Mouse (Mus musculus) MEL (cell line): ENCODE measurements around the gene Maco1. TPM values are rescaled to one million over a fixed set of nuclear protein-coding genes. Genes with fewer than 3 reads are reported as not detected.

Experiments
- DNase-seq: peaks from one replicate; pipeline ENCODE4 v3.0.0; 2011; ENCODE audit warnings: low read depth, low spot score
- H3K27ac ChIP-seq: 2 replicates; pipeline ENCODE4 v1.5.1; 2012; ENCODE audit warnings: low read depth, mild to moderate bottlenecking, control low read depth, low read length, moderate library complexity; ENCODE audit not compliant: control insufficient read depth
- H3K27me3 ChIP-seq, 2 experiments: fragments of 150-350 bp in 1 of 2; sonication (generic) in 1 of 2; 2 replicates each; pipeline ENCODE4 v1.6.1; 2012; ENCODE audit warnings: low read length in 2 of 2, mild to moderate bottlenecking in 2 of 2, improper control_type of control experiment in 1 of 2, moderate library complexity in 1 of 2; ENCODE audit not compliant: insufficient read depth in 2 of 2, control insufficient read depth in 1 of 2
- H3K36me3 ChIP-seq, 2 experiments: 2 replicates each; pipeline ENCODE4 v1.6.1; 2012 to 2014; ENCODE audit warnings: low read length in 2 of 2, improper control_type of control experiment in 1 of 2, inconsistent platforms in 1 of 2, mild to moderate bottlenecking in 1 of 2; ENCODE audit not compliant: insufficient read depth in 2 of 2, control insufficient read depth in 1 of 2
- H3K4me1 ChIP-seq, 2 experiments: fragments of 150-350 bp in 1 of 2; sonication (generic) in 1 of 2; 2 replicates each; pipeline ENCODE4 v1.6.1; 2012; ENCODE audit warnings: low read length in 2 of 2, improper control_type of control experiment in 1 of 2, mild to moderate bottlenecking in 1 of 2; ENCODE audit not compliant: insufficient read depth in 2 of 2, control insufficient read depth in 1 of 2
- H3K4me3 ChIP-seq, 2 experiments: fragments of 150-350 bp in 1 of 2; sonication (generic) in 1 of 2; 2 replicates each; pipeline ENCODE4 v1.5.1; 2012; ENCODE audit warnings: low read depth in 2 of 2, low read length in 2 of 2, mild to moderate bottlenecking in 2 of 2, moderate library complexity in 2 of 2, control low read depth in 1 of 2, improper control_type of control experiment in 1 of 2; ENCODE audit not compliant: control insufficient read depth in 1 of 2, insufficient read depth in 1 of 2
- H3K79me2 ChIP-seq: 2 replicates; pipeline ENCODE4 v1.6.1; 2012; ENCODE audit warnings: mild to moderate bottlenecking, low read length, moderate library complexity; ENCODE audit not compliant: control insufficient read depth, poor library complexity, insufficient read depth
- H3K9ac ChIP-seq: 2 replicates; pipeline ENCODE4 v1.6.1; 2012; ENCODE audit warnings: low read depth, mild to moderate bottlenecking, control low read depth, low read length, moderate library complexity; ENCODE audit not compliant: control insufficient read depth, poor library complexity, severe bottlenecking
- H3K9me3 ChIP-seq: fragments of 150-350 bp; sonication (generic); replicated peaks from 2 replicates; pipeline ENCODE4 v1.6.1; 2012; ENCODE audit warnings: mild to moderate bottlenecking, low read length, improper control_type of control experiment, moderate library complexity; ENCODE audit not compliant: insufficient read depth
- BHLHE40 ChIP-seq: IDR thresholded peaks from 2 replicates; pipeline ENCODE4 v1.6.1; 2012; ENCODE audit warnings: low read depth, mild to moderate bottlenecking, inconsistent platforms, low read length, improper control_type of control experiment, borderline replicate concordance
- CTCF ChIP-seq, 3 experiments: IDR thresholded peaks in 2 of 3; conservative IDR thresholded peaks in 1 of 3; 2 replicates each; pipeline ENCODE4 v1.5.1; 2011 to 2012; ENCODE audit warnings: low read length in 3 of 3, low read depth in 2 of 3, mild to moderate bottlenecking in 2 of 3, improper control_type of control experiment in 1 of 3, inconsistent platforms in 1 of 3, mixed read lengths in 1 of 3, moderate library complexity in 1 of 3; ENCODE audit not compliant: control insufficient read depth in 1 of 3, insufficient read depth in 1 of 3, poor library complexity in 1 of 3, severe bottlenecking in 1 of 3
- ELF1 ChIP-seq: IDR thresholded peaks from 2 replicates; pipeline ENCODE4 v1.6.1; 2014; ENCODE audit warnings: low read depth, mild to moderate bottlenecking, inconsistent platforms, low read length, improper control_type of control experiment, moderate library complexity
- EP300 ChIP-seq, 2 experiments: IDR thresholded peaks; 2 replicates each; pipeline ENCODE4 v1.6.1; 2011; ENCODE audit warnings: improper control_type of control experiment in 2 of 2, low read length in 2 of 2, low read depth in 1 of 2, mild to moderate bottlenecking in 1 of 2
- HCFC1 ChIP-seq: IDR thresholded peaks from 2 replicates; pipeline ENCODE4 v1.6.1; 2012; ENCODE audit warnings: low read depth, mild to moderate bottlenecking, inconsistent platforms, low read length, improper control_type of control experiment, moderate library complexity
- JUND ChIP-seq: IDR thresholded peaks from 2 replicates; pipeline ENCODE4 v1.6.1; 2011; ENCODE audit warnings: low read depth, mild to moderate bottlenecking, improper control_type of control experiment, low read length
- MAFK ChIP-seq: IDR thresholded peaks from 2 replicates; pipeline ENCODE4 v1.6.1; 2011; ENCODE audit warnings: low read depth, mild to moderate bottlenecking, low read length, improper control_type of control experiment, borderline replicate concordance
- MAX ChIP-seq: IDR thresholded peaks from 2 replicates; pipeline ENCODE4 v1.6.1; 2011; ENCODE audit warnings: low read length, improper control_type of control experiment
- MYB ChIP-seq: IDR thresholded peaks from 2 replicates; pipeline ENCODE4 v1.6.1; 2011; ENCODE audit warnings: mild to moderate bottlenecking, low read depth, low read length, improper control_type of control experiment
- NRF1 ChIP-seq: IDR thresholded peaks from 2 replicates; pipeline ENCODE4 v1.6.1; 2014; ENCODE audit warnings: low read depth, mild to moderate bottlenecking, inconsistent platforms, low read length, improper control_type of control experiment, moderate library complexity; ENCODE audit not compliant: poor library complexity, insufficient read depth, severe bottlenecking
- POLR2AphosphoS5 ChIP-seq: IDR thresholded peaks from 2 replicates; pipeline ENCODE4 v1.6.1; 2012; ENCODE audit warnings: low read depth, borderline replicate concordance, mild to moderate bottlenecking, inconsistent platforms, low read length, moderate library complexity, mixed read lengths
- RAD21 ChIP-seq: IDR thresholded peaks from 2 replicates; pipeline ENCODE4 v1.6.1; 2011; ENCODE audit warnings: mild to moderate bottlenecking, low read depth, low read length, improper control_type of control experiment
- RCOR1 ChIP-seq: IDR thresholded peaks from 2 replicates; pipeline ENCODE4 v1.6.1; 2012; ENCODE audit warnings: low read depth, mild to moderate bottlenecking, inconsistent platforms, low read length, improper control_type of control experiment
- USF2 ChIP-seq, 2 experiments: IDR thresholded peaks; 2 replicates each; pipeline ENCODE4 v1.6.1; 2011 to 2012; ENCODE audit warnings: improper control_type of control experiment in 2 of 2, low read length in 2 of 2, borderline replicate concordance in 1 of 2, inconsistent platforms in 1 of 2, low read depth in 1 of 2, mild to moderate bottlenecking in 1 of 2; ENCODE audit not compliant: insufficient read depth in 1 of 2
- ZC3H11A ChIP-seq: IDR thresholded peaks from 2 replicates; pipeline ENCODE4 v1.6.1; 2012; ENCODE audit warnings: low read depth, mild to moderate bottlenecking, inconsistent platforms, low read length, improper control_type of control experiment
- ZKSCAN1 ChIP-seq: IDR thresholded peaks from 2 replicates; pipeline ENCODE4 v1.6.1; 2012; ENCODE audit warnings: low read depth, mild to moderate bottlenecking, inconsistent platforms, low read length, improper control_type of control experiment, moderate library complexity
- ZMIZ1 ChIP-seq: IDR thresholded peaks from 2 replicates; pipeline ENCODE4 v1.6.1; 2012; ENCODE audit warnings: low read depth, mild to moderate bottlenecking, inconsistent platforms, low read length, improper control_type of control experiment, moderate library complexity
- polyA plus RNA-seq, 2 experiments: library from polyadenylated mRNA; stranded (reverse) in 1 of 2; unstranded in 1 of 2; fragments of >175 nt in 1 of 2; fragments of >200 nt in 1 of 2; gene quantifications; 2 replicates each; pipeline versions ENCODE4 v1.2.1 to v1.2.4; 2012; ENCODE audit warnings: low replicate concordance in 2 of 2, low read depth in 1 of 2; ENCODE audit not compliant: insufficient read length in 2 of 2, insufficient read depth in 1 of 2, missing spikeins in 1 of 2
- total RNA-seq: library from RNA; depleted of rRNA; stranded (reverse); fragments of 300-350 nt; gene quantifications from 2 replicates; pipeline ENCODE4 v1.2.3, GENCODE M21; 2012

Gene Maco1
- total and polyA plus RNA-seq, 3 experiments = 22.2 to 35.9 TPM; not detected in 1

DNA sequence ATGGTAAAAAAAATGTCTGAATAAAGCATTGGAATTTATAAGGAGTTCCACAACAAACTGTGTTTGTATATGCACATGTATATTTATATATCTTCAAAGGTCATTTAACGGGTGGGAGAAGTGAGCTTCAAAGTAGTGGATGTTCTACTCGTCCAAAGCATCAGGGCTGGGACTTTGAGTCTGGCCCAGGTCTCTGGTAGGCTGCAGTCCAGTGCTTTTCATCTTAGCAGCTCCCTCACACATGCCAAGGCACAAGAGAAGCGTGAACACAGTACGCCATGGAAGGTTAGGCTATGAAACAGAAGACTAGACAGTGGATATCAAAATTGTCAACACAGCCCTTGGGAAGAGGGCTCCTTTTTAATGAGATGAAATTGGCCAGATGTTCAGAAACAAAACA lies 2.6 kb downstream of the Maco1 start:
- H3K27ac ChIP-seq = no peak overlapping the region
- peaks cover 56% of the 10 kb centered on the region for H3K79me2 ChIP-seq

GRCm38 (mm10) chr4:134847587-134847986 lies 5.6 kb downstream of the Maco1 start:
- peaks cover 58% of the 10 kb centered on the region for H3K79me2 ChIP-seq
- H3K36me3 ChIP-seq = peaks cover 0 to 19% of the 10 kb centered on the region in 2 experiments; a peak in 2 of 4 replicates
- peaks cover 3 to 11% of the 10 kb centered on the region in 2 experiments; a peak in 3 of 4 replicates for H3K4me1 ChIP-seq
- H3K27me3 ChIP-seq = no peaks in the 10 kb centered on the region
- TF ChIP-seq MAX (no peak), JUND (no peak), USF2 (IDR thresholded peaks at IDR 0.05; ENCODE audit: borderline replicate concordance in 1 of 2, insufficient read depth in 1 of 2, low read depth in 1 of 2, low read length in 2 of 2) (no peak), ZMIZ1 (no peak)
- no peaks in the 10 kb centered on the region for H3K9me3 ChIP-seq
- H3K4me3 ChIP-seq = no peak overlapping the region
- DNase-seq = no peak
- H3K9ac ChIP-seq = no peak overlapping the region
- H3K27ac ChIP-seq = no peak overlapping the region

More for the DNA sequence above, 2.6 kb downstream of the Maco1 start:
- Histone ChIP-seq H3K27me3 (no peaks in the 10 kb centered on the region), H3K9me3 (no peaks in the 10 kb centered on the region), H3K4me3 (no peak overlapping the region), H3K4me1 (peaks cover 3 to 18% of the 10 kb centered on the region in 2 experiments; a peak in 3 of 4 replicates), H3K9ac (no peak overlapping the region), H3K36me3 (peaks cover 0 to 24% of the 10 kb centered on the region in 2 experiments; a peak in 2 of 4 replicates)
- TF ChIP-seq USF2 (IDR thresholded peaks at IDR 0.05; ENCODE audit: borderline replicate concordance in 1 of 2, insufficient read depth in 1 of 2, low read depth in 1 of 2, low read length in 2 of 2) (no peak), CTCF (IDR thresholded peaks at IDR 0.05 in 2 of 3, conservative IDR thresholded peaks at IDR 0.05 in 1 of 3; ENCODE audit: control insufficient read depth in 1 of 3, insufficient read depth in 1 of 3, low read depth in 2 of 3, low read length in 3 of 3, poor library complexity in 1 of 3, severe bottlenecking in 1 of 3) (no peak), HCFC1 (no peak), RAD21 (no peak), ZKSCAN1 (no peak), RCOR1 (no peak), BHLHE40 (no peak), ZC3H11A (no peak), EP300 (IDR thresholded peaks at IDR 0.05; ENCODE audit: low read depth in 1 of 2, low read length in 2 of 2) (no peak), NRF1 (no peak), MAX (no peak), POLR2AphosphoS5 (no peak), ELF1 (no peak), MAFK (no peak), MYB (no peak)
- no peak for DNase-seq
